Mouse (Mus musculus): ENCODE results near the gene Cep72. TPM values are rescaled to one million over a fixed set of nuclear protein-coding genes. Genes with fewer than 3 reads are reported as not detected.

Cep72 gene
- total RNA-seq (2014; rRNA removed) (6.7 and 7.1 TPM in 2 replicates), polyA plus RNA-seq (2015; fragmentation: Nextera tagmentation; extraction: Ambion mirVana) (6.0 and 8.8 TPM in 2 replicates)

GRCm38 (mm10) chr13:74061613-74062377 lies at the start of gene Cep72:
Gene Cep72, minus strand, starts transcription at chr13:74062299.
- peaks cover 4% of the 10 kb centered on the region; the same call in 1 of the 2 replicates for H3K36me3 ChIP-seq (ENCODE audit: insufficient read depth)
- TF ChIP-seq CTCF (IDR thresholded peaks at IDR 0.05; ENCODE audit: low read depth) = no peak
- H3K4me1 ChIP-seq (ENCODE audit: insufficient read depth) = no peaks in the 10 kb centered on the region
- H3K27me3 ChIP-seq (ENCODE audit: insufficient read depth, low read length) = no peaks in the 10 kb centered on the region
- peak within 1 kb of the TSS; percentile 64; the same call in 1 of the 2 replicates for H3K27ac ChIP-seq (ENCODE audit: low read depth, low read length)
- peak within 1 kb of the TSS; percentile 74 for H3K9ac ChIP-seq
- H3K9me3 ChIP-seq (ENCODE audit: low read length) = no peaks in the 10 kb centered on the region
- peak within 1 kb of the TSS; percentile 59 for H3K4me2 ChIP-seq (ENCODE audit: low read depth)
- H3K4me3 ChIP-seq (ENCODE audit: low read depth, low read length) = peak within 1 kb of the TSS; percentile 88
- WGBS = 3% methylated on average over 48 of the region's 48 CpGs
- peak; percentile 94 for DNase-seq
- ATAC-seq = peak; percentile 97

- no peak overlapping the region for H3K27ac ChIP-seq (ENCODE audit: low read depth, low read length)
- no peak overlapping the region for H3K4me3 ChIP-seq (ENCODE audit: low read depth, low read length)
- H3K9me3 ChIP-seq (ENCODE audit: low read length) = no peaks in the 10 kb centered on the region
- DNase-seq (no peak), ATAC-seq (no peak)
- H3K9ac ChIP-seq = no peak overlapping the region
- no peak overlapping the region for H3K4me2 ChIP-seq (ENCODE audit: low read depth)
- H3K4me1 ChIP-seq (ENCODE audit: insufficient read depth) = no peaks in the 10 kb centered on the region
- H3K27me3 ChIP-seq (ENCODE audit: insufficient read depth, low read length) = no peaks in the 10 kb centered on the region
- H3K36me3 ChIP-seq (ENCODE audit: insufficient read depth) = no peaks in the 10 kb centered on the region
- TF ChIP-seq CTCF (IDR thresholded peaks at IDR 0.05; ENCODE audit: low read depth) = no peak
- 87% methylated on average over 2 of the region's 2 CpGs for WGBS
These were observed 45.3 kb upstream of the Cep72 start for GRCm38 (mm10) chr13:74107410-74107809.

GRCm38 (mm10) chr13:74104417-74104816 lies 42.3 kb upstream of the Cep72 start:
- H3K27me3 ChIP-seq (ENCODE audit: insufficient read depth, low read length) = no peaks in the 10 kb centered on the region
- H3K27ac ChIP-seq (ENCODE audit: low read depth, low read length) = no peak overlapping the region
- WGBS = 85% methylated on average over 7 of the region's 7 CpGs
- no peaks in the 10 kb centered on the region for H3K4me1 ChIP-seq (ENCODE audit: insufficient read depth)
- H3K4me2 ChIP-seq (ENCODE audit: low read depth) = no peak overlapping the region
- no peak for DNase-seq
- no peak overlapping the region for H3K4me3 ChIP-seq (ENCODE audit: low read depth, low read length)
- no peak for TF ChIP-seq CTCF (IDR thresholded peaks at IDR 0.05; ENCODE audit: low read depth)
- H3K9me3 ChIP-seq (ENCODE audit: low read length) = no peaks in the 10 kb centered on the region
- H3K36me3 ChIP-seq (ENCODE audit: insufficient read depth) = no peaks in the 10 kb centered on the region
- H3K9ac ChIP-seq = no peak overlapping the region
- ATAC-seq = no peak

- H3K9ac ChIP-seq = no peak overlapping the region
- H3K27me3 ChIP-seq (ENCODE audit: insufficient read depth, low read length) = no peaks in the 10 kb centered on the region
- ATAC-seq = no peak
- no peaks in the 10 kb centered on the region for H3K9me3 ChIP-seq (ENCODE audit: low read length)
- H3K27ac ChIP-seq (ENCODE audit: low read depth, low read length) = no peak overlapping the region
- TF ChIP-seq CTCF (IDR thresholded peaks at IDR 0.05; ENCODE audit: low read depth) = no peak
- no peaks in the 10 kb centered on the region for H3K4me1 ChIP-seq (ENCODE audit: insufficient read depth)
- no peak for DNase-seq
- WGBS = 76% methylated on average over 4 of the region's 4 CpGs
- no peaks in the 10 kb centered on the region for H3K36me3 ChIP-seq (ENCODE audit: insufficient read depth)
- no peak overlapping the region for H3K4me3 ChIP-seq (ENCODE audit: low read depth, low read length)
- H3K4me2 ChIP-seq (ENCODE audit: low read depth) = no peak overlapping the region
These were observed 40.9 kb upstream of the Cep72 start for GRCm38 (mm10) chr13:74102831-74103582.

GRCm38 (mm10) chr13:74102108-74102830 lies 40.2 kb upstream of the Cep72 start:
- Histone ChIP-seq H3K36me3 (ENCODE audit: insufficient read depth) (no peaks in the 10 kb centered on the region), H3K4me2 (ENCODE audit: low read depth) (no peak overlapping the region), H3K27ac (ENCODE audit: low read depth, low read length) (no peak overlapping the region), H3K9me3 (ENCODE audit: low read length) (no peaks in the 10 kb centered on the region), H3K4me3 (ENCODE audit: low read depth, low read length) (no peak overlapping the region), H3K9ac (no peak overlapping the region), H3K27me3 (ENCODE audit: insufficient read depth, low read length) (no peaks in the 10 kb centered on the region), H3K4me1 (ENCODE audit: insufficient read depth) (no peaks in the 10 kb centered on the region)
- ATAC-seq (no peak), DNase-seq (no peak)
- no peak for TF ChIP-seq CTCF (IDR thresholded peaks at IDR 0.05; ENCODE audit: low read depth)
- 86% methylated on average over 8 of the region's 8 CpGs for WGBS

- TF ChIP-seq CTCF (IDR thresholded peaks at IDR 0.05; ENCODE audit: low read depth) = no peak
- Histone ChIP-seq H3K36me3 (ENCODE audit: insufficient read depth) (no peaks in the 10 kb centered on the region), H3K4me1 (ENCODE audit: insufficient read depth) (no peaks in the 10 kb centered on the region), H3K27me3 (ENCODE audit: insufficient read depth, low read length) (no peaks in the 10 kb centered on the region), H3K4me2 (ENCODE audit: low read depth) (no peak overlapping the region), H3K4me3 (ENCODE audit: low read depth, low read length) (no peak overlapping the region), H3K9me3 (ENCODE audit: low read length) (no peaks in the 10 kb centered on the region), H3K9ac (no peak overlapping the region), H3K27ac (ENCODE audit: low read depth, low read length) (no peak overlapping the region)
- ATAC-seq (no peak), DNase-seq (no peak)
- 82% methylated on average over 6 of the region's 6 CpGs for WGBS
These were observed 36.8 kb upstream of the Cep72 start for GRCm38 (mm10) chr13:74098913-74099312.

Measured in forebrain, postnatal 0 days (tissue).